Mouse (Mus musculus): ENCODE results near the gene Gm11444.

The Gm11444 gene

GRCm38 (mm10) chr11:85835753-85836522 lies 14.2 kb downstream of the Gm11444 start:
- DNase-seq (ENCODE audit: low read depth, low spot score) = no peak

GRCm38 (mm10) chr11:85835001-85835752 lies 15.0 kb downstream of the Gm11444 start:
- DNase-seq (ENCODE audit: low read depth, low spot score) = no peak

GRCm38 (mm10) chr11:85834386-85834931 lies 15.7 kb downstream of the Gm11444 start:
- DNase-seq (ENCODE audit: low read depth, low spot score) = no peak

GRCm38 (mm10) chr11:85833761-85834385 lies 16.3 kb downstream of the Gm11444 start:
- no peak for DNase-seq (ENCODE audit: low read depth, low spot score)

GRCm38 (mm10) chr11:85833081-85833521 lies 17.0 kb downstream of the Gm11444 start:
- no peak for DNase-seq (ENCODE audit: low read depth, low spot score)

GRCm38 (mm10) chr11:85832231-85832924 lies 17.8 kb downstream of the Gm11444 start, which contains the start of gene Tbx2:
TSS of gene Tbx2 (plus strand) at chr11:85832551.
- no peak for DNase-seq (ENCODE audit: low read depth, low spot score)

GRCm38 (mm10) chr11:85831656-85832230 lies 18.4 kb downstream of the Gm11444 start:
- DNase-seq (ENCODE audit: low read depth, low spot score) = no peak

GRCm38 (mm10) chr11:85830901-85831341 lies 19.2 kb downstream of the Gm11444 start:
- no peak for DNase-seq (ENCODE audit: low read depth, low spot score)

- no peak for DNase-seq (ENCODE audit: low read depth, low spot score)
These were observed 20.4 kb downstream of the Gm11444 start for GRCm38 (mm10) chr11:85829520-85830440.

GRCm38 (mm10) chr11:85828691-85829519 lies 21.2 kb downstream of the Gm11444 start:
- DNase-seq (ENCODE audit: low read depth, low spot score) = no peak

GRCm38 (mm10) chr11:85827342-85827741 lies 22.8 kb downstream of the Gm11444 start:
- no peak for DNase-seq (ENCODE audit: low read depth, low spot score)

GRCm38 (mm10) chr11:85825823-85826222 lies 24.3 kb downstream of the Gm11444 start:
- DNase-seq (ENCODE audit: low read depth, low spot score) = no peak

- DNase-seq (ENCODE audit: low read depth, low spot score) = no peak
These were observed 25.1 kb downstream of the Gm11444 start for GRCm38 (mm10) chr11:85825031-85825430.

GRCm38 (mm10) chr11:85823794-85824193 lies 26.3 kb downstream of the Gm11444 start:
- DNase-seq (ENCODE audit: low read depth, low spot score) = no peak

GRCm38 (mm10) chr11:85823181-85823580 lies 27.0 kb downstream of the Gm11444 start:
- DNase-seq (ENCODE audit: low read depth, low spot score) = no peak

- no peak for DNase-seq (ENCODE audit: low read depth, low spot score)
These were observed 28.5 kb downstream of the Gm11444 start for GRCm38 (mm10) chr11:85821659-85822058.

GRCm38 (mm10) chr11:85820959-85821358 lies 29.2 kb downstream of the Gm11444 start:
- DNase-seq (ENCODE audit: low read depth, low spot score) = no peak

- no peak for DNase-seq (ENCODE audit: low read depth, low spot score)
These were observed 31.7 kb downstream of the Gm11444 start for GRCm38 (mm10) chr11:85818401-85818800.

- DNase-seq (ENCODE audit: low read depth, low spot score) = no peak
These were observed 33.7 kb downstream of the Gm11444 start for GRCm38 (mm10) chr11:85816471-85816870.
